Mouse (Mus musculus) urinary bladder, postnatal 25 days (tissue): ENCODE data around the gene Pip4k2b.
A peak's percentile ranks its signal among the peaks of the same experiment; 100 is the strongest.
"Not testable (repeated sequence)": the region's sequence is repeated elsewhere in the genome, so short reads cannot be mapped to it uniquely, and the experiment has no call there.

ENCODE experiments used
- DNase-seq: peaks from one replicate; pipeline ENCODE4 v3.0.0; 2022; ENCODE audit warnings: low spot score

The Pip4k2b gene

GRCm38 (mm10) chr11:97744063-97744717 is at the start of gene Pip4k2b:
Pip4k2b (minus strand) TSS chr11:97744704.
- peak; percentile 32 for DNase-seq

- no peak for DNase-seq
These were observed 48.7 kb upstream of the Pip4k2b start for GRCm38 (mm10) chr11:97793165-97793564.

- not testable (repeated sequence) for DNase-seq
These were observed 46.4 kb upstream of the Pip4k2b start for GRCm38 (mm10) chr11:97790778-97791438.

- DNase-seq, result no peak
These were observed 45.2 kb upstream of the Pip4k2b start for GRCm38 (mm10) chr11:97789727-97790126.

- DNase-seq, result no peak
These were observed 43.5 kb upstream of the Pip4k2b start for GRCm38 (mm10) chr11:97787961-97788360.

- no peak for DNase-seq
These were observed 38.0 kb upstream of the Pip4k2b start for GRCm38 (mm10) chr11:97782564-97782895.

GRCm38 (mm10) chr11:97781832-97782563 is 37.5 kb upstream of the Pip4k2b start, which contains the start of gene Rpl23:
Rpl23 (minus strand) TSS chr11:97782437.
- DNase-seq, result peak; percentile 100

GRCm38 (mm10) chr11:97781478-97781831 is 37.0 kb upstream of the Pip4k2b start:
- no peak for DNase-seq

GRCm38 (mm10) chr11:97779968-97780701 is 35.6 kb upstream of the Pip4k2b start:
- no peak for DNase-seq

- no peak for DNase-seq
These were observed 34.4 kb upstream of the Pip4k2b start for GRCm38 (mm10) chr11:97778918-97779317.

GRCm38 (mm10) chr11:97777129-97777529 is 32.6 kb upstream of the Pip4k2b start:
- no peak for DNase-seq

GRCm38 (mm10) chr11:97776497-97777128 is 32.1 kb upstream of the Pip4k2b start:
- no peak for DNase-seq

GRCm38 (mm10) chr11:97775808-97776496 is 31.4 kb upstream of the Pip4k2b start, which contains the start of gene 1700001P01Rik:
1700001P01Rik (minus strand) TSS chr11:97775918.
- DNase-seq, result no peak

- no peak for DNase-seq
These were observed 30.7 kb upstream of the Pip4k2b start for GRCm38 (mm10) chr11:97775186-97775585.

GRCm38 (mm10) chr11:97771410-97771809 is 26.9 kb upstream of the Pip4k2b start:
- DNase-seq, result no peak

- DNase-seq, result peak; percentile 65
These were observed 25.2 kb upstream of the Pip4k2b start for GRCm38 (mm10) chr11:97769704-97770103.

- DNase-seq, result peak; percentile 90
These were observed 21.8 kb upstream of the Pip4k2b start, which contains the start of gene Cwc25 for GRCm38 (mm10) chr11:97766154-97766881. Cwc25 (minus strand) TSS chr11:97766556.

- DNase-seq, result no peak
These were observed 17.1 kb upstream of the Pip4k2b start for GRCm38 (mm10) chr11:97761638-97762037.

GRCm38 (mm10) chr11:97758942-97759341 is 14.4 kb upstream of the Pip4k2b start:
- DNase-seq, result no peak

- no peak for DNase-seq
These were observed 13.6 kb upstream of the Pip4k2b start for GRCm38 (mm10) chr11:97758125-97758524.
